Mouse (Mus musculus) kidney, adult 2 months (tissue): ENCODE data around the gene Gpbp1. TPM values are rescaled to one million over a fixed set of nuclear protein-coding genes. Genes with fewer than 3 reads are reported as not detected.

ENCODE experiments used
- DNase-seq: peaks from one replicate; pipeline ENCODE4 v3.0.0; 2021
- H3K27ac ChIP-seq: fragments of 200-500 bp; 2 replicates; pipeline ENCODE4 v1.5.1; 2012; ENCODE audit warnings: low read depth, low read length, control low read depth, inconsistent platforms; ENCODE audit not compliant: insufficient read depth
- H3K27me3 ChIP-seq: fragments of 200-500 bp; replicated peaks from 2 replicates; pipeline ENCODE4 v1.6.1; 2012; ENCODE audit warnings: mild to moderate bottlenecking, moderate library complexity, low read length, inconsistent platforms; ENCODE audit not compliant: control insufficient read depth, insufficient read depth
- H3K36me3 ChIP-seq: fragments of 200-500 bp; 2 replicates; pipeline ENCODE4 v1.6.1; 2012; ENCODE audit warnings: mild to moderate bottlenecking, moderate library complexity, low read length, inconsistent platforms; ENCODE audit not compliant: control insufficient read depth, insufficient read depth
- H3K4me1 ChIP-seq: fragments of 200-500 bp; 2 replicates; pipeline ENCODE4 v1.6.1; 2011; ENCODE audit warnings: low read length; ENCODE audit not compliant: control insufficient read depth, insufficient read depth
- H3K4me3 ChIP-seq: fragments of 200-500 bp; 2 replicates; pipeline ENCODE4 v1.5.1; 2011; ENCODE audit warnings: mild to moderate bottlenecking, low read depth, low read length, control low read depth; ENCODE audit not compliant: insufficient read depth
- CTCF ChIP-seq: fragments of 200-500 bp; conservative IDR thresholded peaks from 2 replicates; pipeline ENCODE4 v1.5.1; 2011; ENCODE audit warnings: low read depth, mild to moderate bottlenecking, control low read depth, low read length, moderate library complexity, mixed read lengths; ENCODE audit not compliant: insufficient read depth, insufficient read length
- POLR2A ChIP-seq: fragments of 200-500 bp; IDR thresholded peaks from one replicate; pipeline ENCODE4 v1.6.1; 2011; ENCODE audit warnings: low read depth, low read length, control low read depth
- WGBS: fragments of 180-500 bp; shearing (Covaris S2); methylation state at CpG from one replicate; pipeline ENCODE4 v1.1.7; 2018; 5-methylcytosine and 5-hydroxymethylcytosine counted together
- polyA plus RNA-seq: library from polyadenylated mRNA; depleted of rRNA; stranded (reverse); fragments of >200 nt; gene quantifications from 2 replicates; pipeline ENCODE4 v1.2.3, GENCODE M21; 2012

Gene Gpbp1
- polyA plus RNA-seq, 1 experiment = 4.9 TPM

DNA sequence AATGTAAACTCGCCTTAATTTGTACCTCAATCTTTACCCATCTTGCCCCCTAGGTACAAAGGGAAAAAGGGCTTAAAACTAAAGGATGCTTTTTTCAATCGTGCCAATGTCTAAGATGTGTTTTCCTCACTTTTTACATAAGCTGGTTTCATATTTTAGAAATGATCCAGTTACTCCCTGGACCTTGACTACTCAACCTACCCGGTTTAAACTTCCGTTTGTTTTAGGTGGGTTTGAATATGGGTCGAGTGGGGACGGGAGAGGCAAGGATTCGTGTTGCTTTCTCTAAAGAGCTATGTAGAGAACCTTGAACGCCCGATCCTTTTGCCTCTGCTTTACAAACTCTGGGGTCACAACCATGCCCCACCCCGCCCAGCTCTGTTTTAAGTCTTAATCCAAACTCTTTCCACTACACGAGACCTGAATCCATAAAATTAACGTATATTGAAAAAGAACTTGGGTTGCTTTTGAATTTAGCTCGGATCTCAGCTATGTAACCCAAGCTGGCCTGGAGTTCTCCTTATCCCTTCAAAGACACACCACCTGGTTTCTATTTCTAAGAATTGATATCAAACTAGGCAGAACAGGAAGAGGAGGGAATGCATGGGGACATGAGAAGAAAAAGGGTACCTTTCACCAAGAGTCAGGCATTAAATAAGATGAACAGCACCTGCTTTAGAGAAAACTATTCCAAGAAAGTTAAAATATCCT, 1.3 kb upstream of the Gpbp1 start:
- WGBS = 50% methylated on average over 13 of the region's 13 CpGs
- no peak for DNase-seq
- Histone ChIP-seq H3K27me3 (no peaks in the 10 kb centered on the region), H3K36me3 (no peaks in the 10 kb centered on the region), H3K4me3 (no peak overlapping the region), H3K4me1 (no peaks in the 10 kb centered on the region; the same call in 1 of the 2 replicates), H3K27ac (no peak overlapping the region)
- no peak for TF ChIP-seq CTCF
- TF ChIP-seq POLR2A = no peak

DNA sequence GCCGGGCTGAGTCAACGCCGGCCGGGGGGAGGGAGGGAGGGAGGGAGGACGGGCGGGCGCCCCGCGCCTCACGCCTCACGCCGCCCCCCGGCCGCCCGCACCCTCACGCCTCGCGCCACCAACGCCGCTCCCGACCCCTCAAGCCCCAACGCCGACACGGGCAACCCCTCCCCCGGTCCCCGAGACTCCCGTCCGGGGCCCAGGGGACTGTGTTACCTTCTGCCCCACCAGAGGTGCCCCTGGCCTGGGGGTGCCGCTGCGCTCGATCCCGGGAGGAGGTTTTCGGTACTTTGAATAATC, 459 bp downstream of the Gpbp1 start:
- under 1% methylated on average over 26 of the region's 33 CpGs for whole genome bisulfite sequencing
- H3K4me1 ChIP-seq = peaks cover 5% of the 10 kb centered on the region; the same call in 1 of the 2 replicates

GRCm38 (mm10) chr13:111488651-111489501, 1.0 kb downstream of the Gpbp1 start:
- peak; percentile 40 for DNase-seq
- under 1% methylated on average over 86 of the region's 98 CpGs for whole genome bisulfite sequencing
- Histone ChIP-seq H3K36me3 (no peaks in the 10 kb centered on the region), H3K4me3 (peak overlapping the region; percentile 78), H3K27me3 (no peaks in the 10 kb centered on the region), H3K4me1 (peaks cover 10% of the 10 kb centered on the region; the same call in 1 of the 2 replicates), H3K27ac (peak overlapping the region; percentile 74)
- no peak for TF ChIP-seq POLR2A
- TF ChIP-seq CTCF = no peak

More for the DNA sequence above, 459 bp downstream of the Gpbp1 start:
- no peaks in the 10 kb centered on the region for H3K27me3 ChIP-seq
- H3K4me3 ChIP-seq = peak overlapping the region; percentile 78
- H3K27ac ChIP-seq = peak overlapping the region; percentile 86
- TF ChIP-seq POLR2A (no peak), CTCF (no peak)
- H3K36me3 ChIP-seq = no peaks in the 10 kb centered on the region
- DNase-seq = no peak

GRCm38 (mm10) chr13:111477695-111478094, 12.2 kb downstream of the Gpbp1 start:
- H3K27ac ChIP-seq = no peak overlapping the region
- 73% methylated on average over 2 of the region's 2 CpGs for WGBS
- H3K27me3 ChIP-seq = no peaks in the 10 kb centered on the region
- no peaks in the 10 kb centered on the region for H3K36me3 ChIP-seq
- no peak for DNase-seq
- H3K4me3 ChIP-seq = no peak overlapping the region
- peaks cover 8% of the 10 kb centered on the region for H3K4me1 ChIP-seq
- no peak for TF ChIP-seq CTCF
- TF ChIP-seq POLR2A = no peak

DNA sequence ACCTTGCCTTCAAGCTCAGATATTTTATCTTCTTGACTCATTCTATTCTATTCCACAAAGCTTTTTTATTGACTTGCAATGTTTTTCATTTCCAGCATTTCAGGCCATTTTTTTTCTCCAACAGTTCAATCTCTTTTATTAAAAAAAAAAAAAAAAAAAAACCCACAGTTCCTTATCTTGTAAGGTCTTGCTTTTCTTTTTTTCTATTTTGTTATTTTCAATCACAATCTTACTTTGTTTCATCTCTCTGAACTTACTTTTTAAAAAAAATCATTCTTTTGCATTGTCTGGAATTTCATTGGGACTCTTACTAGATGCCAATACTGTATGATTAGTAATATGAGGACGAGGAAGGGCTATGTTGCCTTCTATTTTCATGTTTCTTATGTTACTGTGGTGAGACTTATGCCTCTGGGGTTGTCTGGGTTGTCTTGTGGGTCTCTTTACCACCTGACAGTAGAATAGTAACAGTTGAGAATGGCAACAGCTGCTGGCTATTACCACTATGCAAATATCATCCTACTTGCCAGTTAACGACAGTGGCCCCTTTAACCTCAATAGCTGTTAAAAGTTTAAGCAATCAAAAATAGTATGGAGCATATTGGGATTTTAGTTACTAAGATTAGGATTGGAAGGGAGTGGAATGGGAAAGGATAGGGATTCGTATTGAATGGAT, 19.2 kb downstream of the Gpbp1 start:
- WGBS = 71% methylated on average over 3 of the region's 3 CpGs
- no peak for DNase-seq
- Histone ChIP-seq H3K27me3 (no peaks in the 10 kb centered on the region), H3K4me1 (peaks cover 6% of the 10 kb centered on the region), H3K27ac (no peak overlapping the region), H3K4me3 (no peak overlapping the region), H3K36me3 (no peaks in the 10 kb centered on the region; the same call in 1 of the 2 replicates)
- no peak for TF ChIP-seq POLR2A

- Histone ChIP-seq H3K36me3 (no peaks in the 10 kb centered on the region; the same call in 1 of the 2 replicates), H3K4me3 (no peak overlapping the region), H3K27ac (no peak overlapping the region), H3K4me1 (no peaks in the 10 kb centered on the region), H3K27me3 (no peaks in the 10 kb centered on the region)
- WGBS = 84% methylated on average over 3 of the region's 3 CpGs
- no peak for DNase-seq
- no peak for TF ChIP-seq POLR2A
- no peak for TF ChIP-seq CTCF
Measured at GRCm38 (mm10) chr13:111467350-111467749, 22.6 kb downstream of the Gpbp1 start.

- H3K27me3 ChIP-seq = no peaks in the 10 kb centered on the region
- DNase-seq = peak; percentile 55
Measured at GRCm38 (mm10) chr13:111461424-111461823, 28.5 kb downstream of the Gpbp1 start.

More at GRCm38 (mm10) chr13:111461424-111461823, 28.5 kb downstream of the Gpbp1 start:
- H3K36me3 ChIP-seq = no peaks in the 10 kb centered on the region; the same call in 1 of the 2 replicates
- WGBS = 2% methylated on average over 1 of the region's 1 CpGs
- TF ChIP-seq CTCF = 0 out of 2 replicates have a peak, but pooled peaks have one; percentile 23
- no peak for TF ChIP-seq POLR2A
- H3K27ac ChIP-seq = no peak overlapping the region
- peaks cover 3% of the 10 kb centered on the region; the same call in 1 of the 2 replicates for H3K4me1 ChIP-seq
- H3K4me3 ChIP-seq = no peak overlapping the region
